Mouse (Mus musculus) G1E (cell line): ENCODE data around the gene Olfr1396.

Source experiments
- CTCF ChIP-seq: IDR thresholded peaks from 2 replicates; pipeline ENCODE4 v1.5.1; 2012; ENCODE audit warnings: low read depth, low read length, inconsistent platforms, mixed read lengths
- GATA2 ChIP-seq: IDR thresholded peaks from 2 replicates; pipeline ENCODE4 v1.6.1; 2012; ENCODE audit warnings: low read depth, low read length, inconsistent platforms, borderline replicate concordance

DNA sequence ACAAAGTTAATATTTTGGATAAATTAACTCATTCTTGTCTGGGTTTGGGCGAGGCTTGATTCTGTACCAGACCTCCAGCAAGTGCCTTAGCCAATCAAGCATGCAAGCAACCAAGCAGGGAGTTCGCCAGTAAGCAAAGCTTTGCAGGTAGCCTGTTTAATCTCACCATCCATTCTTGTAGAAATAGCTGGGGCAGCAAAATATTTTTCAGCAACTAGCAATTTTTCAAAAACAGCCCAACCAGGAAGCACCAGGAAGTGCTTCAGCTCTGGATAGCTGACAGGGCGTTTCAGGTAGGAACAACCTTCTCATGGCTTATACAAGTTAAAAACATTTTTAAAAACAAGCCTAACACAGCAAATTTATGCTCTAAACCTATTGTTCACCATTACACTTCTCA lies 32.8 kb downstream of the Olfr1396 start:
- no peak for TF ChIP-seq CTCF
- TF ChIP-seq GATA2, result no peak
